Mouse (Mus musculus) ES-Bruce4 (cell line): ENCODE results near the gene Prex1.

Experiments used
- CTCF ChIP-seq: IDR thresholded peaks from one replicate; pipeline ENCODE4 v1.8.1; 2011; ENCODE audit warnings: low read depth, low read length
- POLR2A ChIP-seq: IDR thresholded peaks from one replicate; pipeline ENCODE4 v1.8.1; 2011; ENCODE audit warnings: low read length; ENCODE audit not compliant: insufficient read depth

DNA sequence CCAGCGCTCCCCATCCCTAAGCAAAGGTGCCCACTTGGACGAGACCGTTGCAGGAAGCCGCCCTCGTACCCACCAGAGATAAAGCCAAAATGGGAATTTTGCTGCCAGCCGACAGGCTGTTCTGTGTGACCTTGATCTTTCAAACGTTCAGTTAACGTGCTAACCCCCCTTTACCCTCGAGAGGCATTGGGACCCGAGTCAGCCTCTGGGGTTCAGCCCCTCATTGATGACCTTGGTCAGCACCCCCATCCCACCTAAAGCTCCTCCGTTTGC is 731 bp upstream of the Prex1 start:
- TF ChIP-seq POLR2A (no peak), CTCF (no peak)
